ENCODE assay signal across 32 mouse cellular contexts in genomic region chr9:67607786-67608366, GRCm38 (mm10). TPM values are rescaled to one million over a fixed set of nuclear protein-coding genes. Genes with fewer than 3 reads are reported as not detected.
DNase-seq lines count a peak whose midpoint lies in the region; ATAC-seq and TF ChIP-seq lines count a peak whose summit lies in the region.
"Had no signal": no experiment of that assay in that cellular context is flagged by ENCODE, and none has a peak within 500 bp of the region (broad histone marks: within the 10 kb centered on the region; RNA-seq: fewer than 3 reads in every experiment).

No protein-coding gene starts in this region.

- H3K9ac ChIP-seq in embryonic facial prominence, embryonic 14.5 days (ENCODE audit: low read depth, low read length), result no peak overlapping the region
- H3K9ac ChIP-seq in heart, embryonic 13.5 days, result no peak overlapping the region
- H3K9ac ChIP-seq: embryonic facial prominence, embryonic 13.5 days; hindbrain, embryonic 15.5 days; kidney, embryonic 15.5 days; liver, embryonic 13.5 days; midbrain, embryonic 15.5 days had no signal

- TF ChIP-seq CTCF in kidney, adult 2 months (conservative IDR thresholded peaks at IDR 0.05; ENCODE audit: insufficient read depth, insufficient read length, low read depth, low read length), result no peak

- H3K27me3 ChIP-seq in embryonic facial prominence, embryonic 14.5 days (replicated peaks; ENCODE audit: control insufficient read depth, insufficient read depth, low read length), result no peaks in the 10 kb centered on the region
- no peaks in the 10 kb centered on the region for H3K27me3 ChIP-seq in embryonic facial prominence, embryonic 10.5 days (replicated peaks; ENCODE audit: low read depth, poor library complexity, severe bottlenecking)
- H3K27me3 ChIP-seq in heart, embryonic 13.5 days (replicated peaks), result no peaks in the 10 kb centered on the region
- H3K27me3 ChIP-seq in kidney, adult 2 months (replicated peaks; ENCODE audit: control insufficient read depth, insufficient read depth, low read length), result no peaks in the 10 kb centered on the region
- H3K27me3 ChIP-seq in limb, embryonic 10.5 days (ENCODE audit: low read depth, poor library complexity, severe bottlenecking), result no peaks in the 10 kb centered on the region
- H3K27me3 ChIP-seq: CH12.LX; embryonic facial prominence, embryonic 13.5 days; hindbrain, embryonic 15.5 days; kidney, embryonic 15.5 days; liver, embryonic 13.5 days; megakaryocyte, embryonic 14.5 days; midbrain, embryonic 15.5 days had no signal

- DNase-seq in embryonic facial prominence, embryonic 14.5 days (ENCODE audit: low spot score), result peak; percentile 10
- no peak for DNase-seq in embryonic facial prominence, embryonic 10.5 days (ENCODE audit: low spot score)
- DNase-seq in heart, postnatal 36 days, result no peak
- peak; percentile 57 for DNase-seq in kidney, adult 2 months
- DNase-seq in kidney, postnatal 4 days, result no peak
- no peak for DNase-seq in limb, embryonic 10.5 days (ENCODE audit: low spot score)
- no peak for DNase-seq in urinary bladder, postnatal 25 days (ENCODE audit: low spot score)
- DNase-seq: adrenal gland, postnatal 14 days; cerebellum, adult 11-12 months; cerebellum, adult 9-11 months; embryo, embryonic 11 days; gastrocnemius, postnatal 10 days; kidney, adult 11 months; liver, embryonic 13.5 days; lung, adult 18-20 months; lung, postnatal 4 days; right cerebral cortex, postnatal 14 days had no signal

- intact Hi-C loops in heart, postnatal 36 days (cut with DNase I), result no loop called here

- ATAC-seq in embryonic facial prominence, embryonic 14.5 days (ENCODE audit: low read depth), result no peak
- no peak for ATAC-seq in heart, embryonic 13.5 days (ENCODE audit: extremely low read depth, insufficient number of reproducible peaks, low FRiP score, low TSS enrichment)
- ATAC-seq: forebrain, embryonic 16.5 days; inflammation-experienced regulatory T-cells, adult 6 months; lung, postnatal 0 days; midbrain, embryonic 15.5 days had no signal

- no peak overlapping the region for H3K4me3 ChIP-seq in embryonic facial prominence, embryonic 14.5 days (ENCODE audit: low read depth, low read length)
- H3K4me3 ChIP-seq in embryonic facial prominence, embryonic 10.5 days, result no peak overlapping the region
- no peak overlapping the region for H3K4me3 ChIP-seq in heart, embryonic 13.5 days
- no peak overlapping the region for H3K4me3 ChIP-seq in kidney, adult 2 months (ENCODE audit: insufficient read depth, low read depth, low read length)
- no peak overlapping the region for H3K4me3 ChIP-seq in limb, embryonic 10.5 days
- H3K4me3 ChIP-seq: embryonic facial prominence, embryonic 13.5 days; erythroblast, embryonic 14.5 days; hindbrain, embryonic 10.5 days; hindbrain, embryonic 15.5 days; kidney, embryonic 15.5 days; layer of hippocampus, adult 2 months; left cerebral cortex, adult 2 months; liver, embryonic 13.5 days; megakaryocyte, embryonic 14.5 days; midbrain, embryonic 15.5 days had no signal

- peaks cover 5% of the 10 kb centered on the region; the same call in 1 of the 2 replicates for H3K4me1 ChIP-seq in embryonic facial prominence, embryonic 14.5 days (ENCODE audit: control insufficient read depth, insufficient read depth, low read length)
- peaks cover 46% of the 10 kb centered on the region for H3K4me1 ChIP-seq in embryonic facial prominence, embryonic 10.5 days
- H3K4me1 ChIP-seq in heart, embryonic 13.5 days, result peaks cover 38% of the 10 kb centered on the region
- peaks cover 15% of the 10 kb centered on the region; the same call in 1 of the 2 replicates for H3K4me1 ChIP-seq in kidney, adult 2 months (ENCODE audit: control insufficient read depth, insufficient read depth, low read length)
- H3K4me1 ChIP-seq in limb, embryonic 10.5 days, result peaks cover 71% of the 10 kb centered on the region
- H3K4me1 ChIP-seq: liver, embryonic 13.5 days; megakaryocyte, embryonic 14.5 days; midbrain, embryonic 15.5 days had no signal

- no peaks in the 10 kb centered on the region for H3K9me3 ChIP-seq in embryonic facial prominence, embryonic 14.5 days (ENCODE audit: control insufficient read depth, low read length)
- no peaks in the 10 kb centered on the region for H3K9me3 ChIP-seq in embryonic facial prominence, embryonic 10.5 days
- H3K9me3 ChIP-seq in heart, embryonic 13.5 days, result no peaks in the 10 kb centered on the region
- H3K9me3 ChIP-seq in limb, embryonic 10.5 days (replicated peaks), result no peaks in the 10 kb centered on the region
- H3K9me3 ChIP-seq: embryonic facial prominence, embryonic 13.5 days; hindbrain, embryonic 10.5 days; hindbrain, embryonic 15.5 days; kidney, embryonic 15.5 days; liver, embryonic 13.5 days; midbrain, embryonic 15.5 days had no signal

- H3K27ac ChIP-seq in embryonic facial prominence, embryonic 14.5 days (replicated peaks; ENCODE audit: low read depth, low read length), result no peak overlapping the region
- no peak overlapping the region for H3K27ac ChIP-seq in embryonic facial prominence, embryonic 10.5 days (replicated peaks)
- peak overlapping the region; percentile 21; the same call in 1 of the 2 replicates for H3K27ac ChIP-seq in heart, embryonic 13.5 days (replicated peaks)
- H3K27ac ChIP-seq in kidney, adult 2 months (ENCODE audit: insufficient read depth, low read depth, low read length), result peak overlapping the region; percentile 60
- H3K27ac ChIP-seq in limb, embryonic 10.5 days, result 0 out of 2 replicates have a peak overlapping the region, but pooled peaks have one; percentile 79
- H3K27ac ChIP-seq: embryonic facial prominence, embryonic 13.5 days; hindbrain, embryonic 10.5 days; hindbrain, embryonic 15.5 days; kidney, embryonic 15.5 days; layer of hippocampus, adult 2 months; left cerebral cortex, adult 2 months; liver, embryonic 13.5 days; midbrain, embryonic 15.5 days had no signal

- TF ChIP-seq POLR2A in kidney, adult 2 months (IDR thresholded peaks at IDR 0.05; ENCODE audit: low read depth, low read length), result no peak

- WGBS in embryonic facial prominence, embryonic 14.5 days, result 67% methylated on average over 9 of the region's 9 CpGs
- 76% methylated on average over 9 of the region's 9 CpGs for WGBS in embryonic facial prominence, embryonic 10.5 days
- WGBS in heart, embryonic 13.5 days, result 55% methylated on average over 9 of the region's 9 CpGs
- 61% methylated on average over 9 of the region's 9 CpGs for WGBS in kidney, adult 2 months
- 79% methylated on average over 9 of the region's 9 CpGs for WGBS in limb, embryonic 10.5 days

- H3K36me3 ChIP-seq in embryonic facial prominence, embryonic 14.5 days (ENCODE audit: control insufficient read depth, insufficient read depth, low read length), result no peaks in the 10 kb centered on the region
- no peaks in the 10 kb centered on the region; the same call in 1 of the 2 replicates for H3K36me3 ChIP-seq in embryonic facial prominence, embryonic 10.5 days (replicated peaks)
- no peaks in the 10 kb centered on the region for H3K36me3 ChIP-seq in heart, embryonic 13.5 days
- no peaks in the 10 kb centered on the region for H3K36me3 ChIP-seq in kidney, adult 2 months (ENCODE audit: control insufficient read depth, insufficient read depth, low read length)
- H3K36me3 ChIP-seq in limb, embryonic 10.5 days, result no peaks in the 10 kb centered on the region
- H3K36me3 ChIP-seq: embryonic facial prominence, embryonic 13.5 days; G1E; hindbrain, embryonic 10.5 days; hindbrain, embryonic 15.5 days; kidney, embryonic 15.5 days; liver, embryonic 13.5 days; midbrain, embryonic 15.5 days had no signal

- H3K4me2 ChIP-seq in embryonic facial prominence, embryonic 14.5 days (ENCODE audit: low read depth, low read length), result no peak overlapping the region
- no peak overlapping the region for H3K4me2 ChIP-seq in heart, embryonic 13.5 days
- H3K4me2 ChIP-seq: embryonic facial prominence, embryonic 13.5 days; hindbrain, embryonic 15.5 days; kidney, embryonic 15.5 days; liver, embryonic 13.5 days; midbrain, embryonic 15.5 days had no signal

RNA-seq across cellular contexts. Expression of gene Tln2, which starts 48.4 kb away (rescaled TPM):
- 42.0 and 46.3 TPM in 2 replicates for polyA plus RNA-seq in embryonic facial prominence, embryonic 14.5 days (2014; fragmentation: Nextera tagmentation; extraction: Ambion mirVana)
- polyA plus RNA-seq in embryonic facial prominence, embryonic 10.5 days (2016; fragmentation: Nextera tagmentation; extraction: Ambion mirVana), result 36.2 and 40.7 TPM in 2 replicates
- polyA plus RNA-seq in heart, embryonic 13.5 days (2015; fragmentation: Nextera tagmentation; extraction: Ambion mirVana), result 55.3 and 58.2 TPM in 2 replicates
- total RNA-seq in heart, postnatal 36 days (2021), result 10 to 100 TPM; 80.3 to 90.0 TPM
- 113 and 129 TPM in 2 replicates for polyA plus RNA-seq in kidney, adult 2 months (2012; rRNA removed)
- polyA plus RNA-seq in limb, embryonic 10.5 days (2016; fragmentation: Nextera tagmentation; extraction: Ambion mirVana), result 40.2 and 41.5 TPM in 2 replicates

Comparison
In these comparisons a context has a peak if more than half of its experiments do, and no peak if none do; other contexts are left out.
1. DNase-seq: peak in embryonic facial prominence, embryonic 14.5 days (single experiment) and kidney, adult 2 months (single experiment); none in embryonic facial prominence, embryonic 10.5 days (single experiment), heart, postnatal 36 days (0 of 2), kidney, postnatal 4 days (0 of 2), limb, embryonic 10.5 days (single experiment) and urinary bladder, postnatal 25 days (single experiment).
2. H3K27ac ChIP-seq: peak in heart, embryonic 13.5 days (single experiment), kidney, adult 2 months (single experiment) and limb, embryonic 10.5 days (single experiment); none in embryonic facial prominence, embryonic 14.5 days (single experiment) and embryonic facial prominence, embryonic 10.5 days (single experiment).